In genomic region chr11:95095596-95095995, GRCm38 (mm10) we compare ENCODE assay signal across 26 mouse cellular contexts. TPM values are rescaled to one million over a fixed set of nuclear protein-coding genes. Genes with fewer than 3 reads are reported as not detected.
DNase-seq lines count a peak whose midpoint lies in the region; ATAC-seq and TF ChIP-seq lines count a peak whose summit lies in the region.
"Had no signal": no experiment of that assay in that cellular context is flagged by ENCODE, and none has a peak within 500 bp of the region (broad histone marks: within the 10 kb centered on the region; RNA-seq: fewer than 3 reads in every experiment).

No protein-coding gene starts in this region.

- H3K4me2 ChIP-seq in intestine, embryonic 15.5 days (replicated peaks) = no peak overlapping the region
- no peak overlapping the region for H3K4me2 ChIP-seq in intestine, postnatal 0 days (replicated peaks; ENCODE audit: low read depth)
- H3K4me2 ChIP-seq in lung, embryonic 14.5 days = no peak overlapping the region
- no peak overlapping the region for H3K4me2 ChIP-seq in stomach, postnatal 0 days (replicated peaks; ENCODE audit: low read depth)
- H3K4me2 ChIP-seq in forebrain, embryonic 16.5 days (ENCODE audit: low read length) = no peak overlapping the region
- H3K4me2 ChIP-seq: embryonic facial prominence, embryonic 12.5 days; forebrain, embryonic 12.5 days; heart, embryonic 12.5 days; hindbrain, embryonic 14.5 days had no signal

- peaks cover 26% of the 10 kb centered on the region for H3K4me1 ChIP-seq in intestine, embryonic 15.5 days (replicated peaks)
- H3K4me1 ChIP-seq in intestine, postnatal 0 days (replicated peaks; ENCODE audit: control insufficient read depth, insufficient read depth, low read length) = no peaks in the 10 kb centered on the region; the same call in none of the 2 replicates
- peaks cover 20% of the 10 kb centered on the region for H3K4me1 ChIP-seq in lung, embryonic 14.5 days (ENCODE audit: insufficient read depth)
- peaks cover 8% of the 10 kb centered on the region; the same call in 1 of the 2 replicates for H3K4me1 ChIP-seq in stomach, postnatal 0 days (replicated peaks; ENCODE audit: control insufficient read depth, insufficient read depth)
- no peaks in the 10 kb centered on the region; the same call in 1 of the 2 replicates for H3K4me1 ChIP-seq in forebrain, embryonic 16.5 days (replicated peaks; ENCODE audit: control insufficient read depth, insufficient read depth, low read length)

- DNase-seq in adrenal gland, adult (ENCODE audit: inconsistent age in 2 of 2, low spot score in 1 of 2) = peak; percentile 59 to 83
- no peak for DNase-seq in adrenal gland, postnatal 25 days
- no peak for DNase-seq in lung, embryonic 14.5 days
- DNase-seq in lung, adult 18-20 months = no peak
- no peak for DNase-seq in stomach, postnatal 0 days (ENCODE audit: low spot score)
- DNase-seq: B cell, adult 2 months; cerebellum, adult 2 months; cerebellum, postnatal 10 days; embryo, embryonic 11 days; forebrain, postnatal 0 days; gastrocnemius, postnatal 14 days had no signal

- no peaks in the 10 kb centered on the region for H3K9me3 ChIP-seq in intestine, embryonic 15.5 days
- no peaks in the 10 kb centered on the region for H3K9me3 ChIP-seq in intestine, postnatal 0 days (ENCODE audit: control insufficient read depth)
- no peaks in the 10 kb centered on the region for H3K9me3 ChIP-seq in lung, embryonic 14.5 days (ENCODE audit: low read depth, low read length)
- no peaks in the 10 kb centered on the region for H3K9me3 ChIP-seq in stomach, postnatal 0 days (ENCODE audit: control insufficient read depth, low read length)
- no peaks in the 10 kb centered on the region for H3K9me3 ChIP-seq in forebrain, embryonic 16.5 days (ENCODE audit: control insufficient read depth, low read length)
- H3K9me3 ChIP-seq: forebrain, embryonic 12.5 days; G1E had no signal

- no peak for ATAC-seq in intestine, embryonic 15.5 days
- no peak for ATAC-seq in intestine, postnatal 0 days
- no peak for ATAC-seq in lung, embryonic 14.5 days (ENCODE audit: insufficient read depth)
- no peak for ATAC-seq in stomach, postnatal 0 days (ENCODE audit: low FRiP score, low TSS enrichment)
- ATAC-seq in forebrain, embryonic 16.5 days = no peak
- ATAC-seq: CD4-positive, CD25-positive, alpha-beta regulatory T cell, adult 4 months; forebrain, postnatal 0 days had no signal

- H3K27ac ChIP-seq in intestine, embryonic 15.5 days = 0 out of 2 replicates have a peak overlapping the region, but pooled peaks have one; percentile 13
- no peak overlapping the region for H3K27ac ChIP-seq in intestine, postnatal 0 days (ENCODE audit: low read depth, low read length)
- peak overlapping the region; percentile 37; the same call in 1 of the 2 replicates for H3K27ac ChIP-seq in lung, embryonic 14.5 days (ENCODE audit: low read depth)
- H3K27ac ChIP-seq in stomach, postnatal 0 days (replicated peaks) = 0 out of 2 replicates have a peak overlapping the region, but pooled peaks have one; percentile 35
- H3K27ac ChIP-seq in forebrain, embryonic 16.5 days (ENCODE audit: low read length) = no peak overlapping the region
- H3K27ac ChIP-seq: forebrain, embryonic 12.5 days; hindbrain, embryonic 10.5 days; hindbrain, embryonic 14.5 days had no signal

- no peaks in the 10 kb centered on the region for H3K27me3 ChIP-seq in intestine, embryonic 15.5 days (replicated peaks)
- H3K27me3 ChIP-seq in intestine, postnatal 0 days (replicated peaks; ENCODE audit: control insufficient read depth, insufficient read depth, low read length) = no peaks in the 10 kb centered on the region
- H3K27me3 ChIP-seq in lung, embryonic 14.5 days (ENCODE audit: insufficient read depth, low read length) = no peaks in the 10 kb centered on the region
- H3K27me3 ChIP-seq in stomach, postnatal 0 days (ENCODE audit: control insufficient read depth, insufficient read depth, low read length) = no peaks in the 10 kb centered on the region
- no peaks in the 10 kb centered on the region for H3K27me3 ChIP-seq in forebrain, embryonic 16.5 days (replicated peaks; ENCODE audit: control insufficient read depth, insufficient read depth, low read length)
- H3K27me3 ChIP-seq: embryonic facial prominence, embryonic 12.5 days; forebrain, embryonic 12.5 days had no signal

- H3K36me3 ChIP-seq in intestine, embryonic 15.5 days = no peaks in the 10 kb centered on the region
- no peaks in the 10 kb centered on the region for H3K36me3 ChIP-seq in intestine, postnatal 0 days (ENCODE audit: control insufficient read depth, insufficient read depth)
- H3K36me3 ChIP-seq in lung, embryonic 14.5 days (ENCODE audit: insufficient read depth) = no peaks in the 10 kb centered on the region
- H3K36me3 ChIP-seq in stomach, postnatal 0 days (ENCODE audit: control insufficient read depth, insufficient read depth, low read length) = no peaks in the 10 kb centered on the region
- H3K36me3 ChIP-seq in forebrain, embryonic 16.5 days (ENCODE audit: control insufficient read depth, insufficient read depth) = no peaks in the 10 kb centered on the region
- H3K36me3 ChIP-seq: embryonic facial prominence, embryonic 12.5 days; forebrain, embryonic 12.5 days; G1E; heart, embryonic 12.5 days; hindbrain, embryonic 10.5 days had no signal

- no peak for TF ChIP-seq CTCF in intestine, postnatal 0 days (IDR thresholded peaks at IDR 0.05; ENCODE audit: low read depth)
- TF ChIP-seq CTCF in lung, embryonic 14.5 days (IDR thresholded peaks at IDR 0.05; ENCODE audit: low read depth) = no peak
- TF ChIP-seq CTCF in stomach, postnatal 0 days (IDR thresholded peaks at IDR 0.05; ENCODE audit: low read depth) = no peak

- no peak for TF ChIP-seq EP300 in stomach, postnatal 0 days (optimal IDR thresholded peaks at IDR 0.05)

- no peak overlapping the region for H3K9ac ChIP-seq in intestine, embryonic 15.5 days
- no peak overlapping the region for H3K9ac ChIP-seq in intestine, postnatal 0 days (ENCODE audit: low read depth, low read length)
- H3K9ac ChIP-seq in lung, embryonic 14.5 days = no peak overlapping the region
- H3K9ac ChIP-seq in stomach, postnatal 0 days (ENCODE audit: low read length) = no peak overlapping the region
- H3K9ac ChIP-seq in forebrain, embryonic 16.5 days (replicated peaks; ENCODE audit: low read depth, low read length) = no peak overlapping the region
- H3K9ac ChIP-seq: embryonic facial prominence, embryonic 12.5 days; forebrain, embryonic 12.5 days; forebrain, postnatal 0 days; heart, embryonic 12.5 days; hindbrain, embryonic 14.5 days had no signal

- 73% methylated on average over 10 of the region's 10 CpGs for WGBS in intestine, embryonic 15.5 days
- WGBS in intestine, postnatal 0 days = 81% methylated on average over 10 of the region's 10 CpGs
- 72% methylated on average over 10 of the region's 10 CpGs for WGBS in lung, embryonic 14.5 days
- 80% methylated on average over 10 of the region's 10 CpGs for WGBS in stomach, postnatal 0 days
- WGBS in forebrain, embryonic 16.5 days = 80% methylated on average over 10 of the region's 10 CpGs

- H3K4me3 ChIP-seq in intestine, embryonic 15.5 days (replicated peaks) = no peak overlapping the region
- H3K4me3 ChIP-seq in intestine, postnatal 0 days (ENCODE audit: low read depth, low read length) = no peak overlapping the region
- H3K4me3 ChIP-seq in lung, embryonic 14.5 days (ENCODE audit: low read depth, low read length) = no peak overlapping the region
- no peak overlapping the region for H3K4me3 ChIP-seq in stomach, postnatal 0 days (ENCODE audit: low read depth, low read length)
- H3K4me3 ChIP-seq in forebrain, embryonic 16.5 days (replicated peaks; ENCODE audit: low read length) = no peak overlapping the region
- H3K4me3 ChIP-seq: embryonic facial prominence, embryonic 12.5 days; forebrain, embryonic 12.5 days; heart, embryonic 12.5 days; hindbrain, embryonic 10.5 days had no signal

RNA-seq across cellular contexts. Expression of gene Itga3, which starts 19.0 kb away (rescaled TPM):
- 36.8 and 40.7 TPM in 2 replicates for total RNA-seq in adrenal gland, postnatal 25 days (2021)
- polyA plus RNA-seq in intestine, embryonic 15.5 days (2015; fragmentation: Nextera tagmentation; extraction: Ambion mirVana) = 32.8 and 35.6 TPM in 2 replicates
- 51.3 and 57.9 TPM in 2 replicates for polyA plus RNA-seq in intestine, postnatal 0 days (2015; fragmentation: Nextera tagmentation; extraction: Ambion mirVana)
- 27.1 and 28.4 TPM in 2 replicates for polyA plus RNA-seq in lung, embryonic 14.5 days (2014; fragmentation: Nextera tagmentation; extraction: Ambion mirVana)
- polyA plus RNA-seq in stomach, postnatal 0 days (2015; fragmentation: Nextera tagmentation; extraction: Ambion mirVana) = 15.6 and 17.0 TPM in 2 replicates
- polyA plus RNA-seq in forebrain, embryonic 16.5 days (2015; fragmentation: Nextera tagmentation; extraction: Ambion mirVana) = 6.3 and 8.5 TPM in 2 replicates
- total RNA-seq: granulocyte monocyte progenitor cell, adult 5-6 weeks had no signal
- polyA plus RNA-seq: G1E had no signal

RNA-seq across cellular contexts. Expression of gene Dlx3, which starts 24.3 kb away (rescaled TPM):
- total RNA-seq in adrenal gland, postnatal 25 days (2021) = not detected in 2 replicates
- 0.60 and 0.88 TPM in 2 replicates for polyA plus RNA-seq in intestine, embryonic 15.5 days (2015; fragmentation: Nextera tagmentation; extraction: Ambion mirVana)
- polyA plus RNA-seq in intestine, postnatal 0 days (2015; fragmentation: Nextera tagmentation; extraction: Ambion mirVana) = 0.30 and 0.44 TPM in 2 replicates
- 0.11 and 0.18 TPM in 2 replicates for polyA plus RNA-seq in lung, embryonic 14.5 days (2014; fragmentation: Nextera tagmentation; extraction: Ambion mirVana)
- polyA plus RNA-seq in stomach, postnatal 0 days (2015; fragmentation: Nextera tagmentation; extraction: Ambion mirVana) = 8.0 and 8.5 TPM in 2 replicates
- 0.10 and 0.27 TPM in 2 replicates for polyA plus RNA-seq in forebrain, embryonic 16.5 days (2015; fragmentation: Nextera tagmentation; extraction: Ambion mirVana)
- total RNA-seq: common myeloid progenitor, adult 5-6 weeks; gastrocnemius, adult 18-20 months; gastrocnemius, postnatal 14 days; granulocyte monocyte progenitor cell, adult 5-6 weeks; heart, adult 8-10 months; heart, postnatal 25 days had no signal
- polyA plus RNA-seq: forebrain, postnatal 0 days; G1E had no signal

RNA-seq across cellular contexts. Expression of gene Dlx4, which starts 50.5 kb away (rescaled TPM):
- total RNA-seq in adrenal gland, postnatal 25 days (2021) = not detected in 2 replicates
- 0.10 and 0.16 TPM in 2 replicates for polyA plus RNA-seq in intestine, embryonic 15.5 days (2015; fragmentation: Nextera tagmentation; extraction: Ambion mirVana)
- polyA plus RNA-seq in intestine, postnatal 0 days (2015; fragmentation: Nextera tagmentation; extraction: Ambion mirVana) = not detected in 2 replicates
- polyA plus RNA-seq in lung, embryonic 14.5 days (2014; fragmentation: Nextera tagmentation; extraction: Ambion mirVana) = 0.31 and 0.57 TPM in 2 replicates
- polyA plus RNA-seq in stomach, postnatal 0 days (2015; fragmentation: Nextera tagmentation; extraction: Ambion mirVana) = 1.6 and 1.7 TPM in 2 replicates
- 0.10 TPM in 1 of 2 replicates, not detected in the other for polyA plus RNA-seq in forebrain, embryonic 16.5 days (2015; fragmentation: Nextera tagmentation; extraction: Ambion mirVana)
- total RNA-seq: common myeloid progenitor, adult 5-6 weeks; forebrain, postnatal 0 days; gastrocnemius, adult 18-20 months; gastrocnemius, postnatal 14 days; granulocyte monocyte progenitor cell, adult 5-6 weeks; heart, adult 8-10 months had no signal
- polyA plus RNA-seq: CD4-positive, CD25-positive, alpha-beta regulatory T cell, adult 4 months; G1E; hindbrain, embryonic 14.5 days had no signal

RNA-seq across cellular contexts. Expression of gene Pdk2, which starts 54.4 kb away (rescaled TPM):
- 82.9 and 86.4 TPM in 2 replicates for total RNA-seq in adrenal gland, postnatal 25 days (2021)
- polyA plus RNA-seq in intestine, embryonic 15.5 days (2015; fragmentation: Nextera tagmentation; extraction: Ambion mirVana) = 30.8 and 31.2 TPM in 2 replicates
- polyA plus RNA-seq in intestine, postnatal 0 days (2015; fragmentation: Nextera tagmentation; extraction: Ambion mirVana) = 53.2 and 57.4 TPM in 2 replicates
- polyA plus RNA-seq in lung, embryonic 14.5 days (2014; fragmentation: Nextera tagmentation; extraction: Ambion mirVana) = 24.5 and 27.4 TPM in 2 replicates
- 29.8 and 39.0 TPM in 2 replicates for polyA plus RNA-seq in stomach, postnatal 0 days (2015; fragmentation: Nextera tagmentation; extraction: Ambion mirVana)
- 27.6 and 29.2 TPM in 2 replicates for polyA plus RNA-seq in forebrain, embryonic 16.5 days (2015; fragmentation: Nextera tagmentation; extraction: Ambion mirVana)

Comparison
In these comparisons a context has a peak if more than half of its experiments do, and no peak if none do; other contexts are left out.
1. DNase-seq: peak in adrenal gland, adult (2 of 2); none in adrenal gland, postnatal 25 days (single experiment), lung, embryonic 14.5 days (single experiment), lung, adult 18-20 months (0 of 2) and stomach, postnatal 0 days (single experiment).
2. H3K27ac ChIP-seq: peak in intestine, embryonic 15.5 days (single experiment), lung, embryonic 14.5 days (single experiment) and stomach, postnatal 0 days (single experiment); none in intestine, postnatal 0 days (single experiment) and forebrain, embryonic 16.5 days (single experiment).